Mouse (Mus musculus) limb, embryonic 12.5 days (tissue): Measurements from ENCODE around the gene Car9. TPM values are rescaled to one million over a fixed set of nuclear protein-coding genes. Genes with fewer than 3 reads are reported as not detected.
A peak's percentile ranks its signal among the peaks of the same experiment; 100 is the strongest.
"Not testable (repeated sequence)": the region's sequence is repeated elsewhere in the genome, so short reads cannot be mapped to it uniquely, and the experiment has no call there.

Experiments
- ATAC-seq: fragments of 200-750 bp; cut with Nextera tagmentation; 2 replicates; pipeline ENCODE4 v1.8.0; 2017; ENCODE audit warnings: low read depth, moderate TSS enrichment; ENCODE audit not compliant: insufficient number of reproducible peaks, insufficient read depth, low FRiP score, low TSS enrichment
- H3K27ac ChIP-seq: fragments of 300-500 bp; sonication (generic); 2 replicates; pipeline ENCODE4 v1.5.1; 2016; ENCODE audit warnings: mild to moderate bottlenecking, moderate library complexity
- H3K27me3 ChIP-seq: fragments of 300-500 bp; sonication (generic); 2 replicates; pipeline ENCODE4 v1.6.1; 2016; ENCODE audit warnings: mild to moderate bottlenecking, moderate library complexity
- H3K36me3 ChIP-seq: fragments of 300-500 bp; sonication (generic); 2 replicates; pipeline ENCODE4 v1.6.1; 2016; ENCODE audit warnings: mild to moderate bottlenecking, moderate library complexity
- H3K4me1 ChIP-seq: fragments of 300-500 bp; sonication (generic); replicated peaks from 2 replicates; pipeline ENCODE4 v1.6.1; 2016
- H3K4me2 ChIP-seq: fragments of 300-500 bp; sonication (generic); 2 replicates; pipeline ENCODE4 v1.6.1; 2016; ENCODE audit warnings: mild to moderate bottlenecking, moderate library complexity
- H3K4me3 ChIP-seq: fragments of 300-500 bp; sonication (generic); replicated peaks from 2 replicates; pipeline ENCODE4 v1.5.1; 2016; ENCODE audit warnings: mild to moderate bottlenecking
- H3K9ac ChIP-seq: fragments of 300-500 bp; sonication (generic); replicated peaks from 2 replicates; pipeline ENCODE4 v1.6.1; 2016; ENCODE audit warnings: mild to moderate bottlenecking, moderate library complexity
- H3K9me3 ChIP-seq: fragments of 300-500 bp; sonication (generic); 2 replicates; pipeline ENCODE4 v1.6.1; 2016; ENCODE audit warnings: mild to moderate bottlenecking, moderate library complexity
- WGBS: fragments of 180-500 bp; shearing (Covaris S2); methylation state at CpG from one replicate; pipeline ENCODE4 v1.1.7; 2016; 5-methylcytosine and 5-hydroxymethylcytosine counted together
- polyA plus RNA-seq: library from polyadenylated mRNA; unstranded; fragments of >200 nt; fragmentation: Nextera tagmentation; extraction: Ambion mirVana; gene quantifications from 2 replicates; pipeline ENCODE4 v1.2.1, GENCODE M21; 2016

Gene Car9
- polyA plus RNA-seq, 1 experiment from 2014 or later, result 1.1 TPM

DNA sequence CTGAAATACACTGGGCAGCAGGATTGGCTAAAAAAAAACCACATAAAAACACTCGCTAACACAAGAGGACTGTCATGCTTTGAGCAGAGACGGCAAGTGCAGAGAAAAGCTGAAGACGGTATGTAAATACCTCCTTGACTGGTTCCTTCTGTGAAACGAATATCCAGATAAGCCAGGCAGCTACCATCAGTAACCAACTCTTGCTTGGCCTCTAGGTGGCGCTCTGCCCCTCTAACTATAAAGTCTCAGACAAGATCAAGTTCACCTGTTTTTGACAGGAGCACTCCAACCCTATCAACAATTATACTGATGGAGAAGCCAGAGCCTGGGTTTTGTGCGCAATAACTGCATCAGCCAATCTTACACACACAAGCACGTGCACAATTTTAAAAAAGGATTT lies 23.8 kb downstream of the Car9 start:
- Histone ChIP-seq H3K36me3 (peaks cover 48% of the 10 kb centered on the region), H3K27ac (no peak overlapping the region), H3K4me1 (no peaks in the 10 kb centered on the region), H3K9ac (no peak overlapping the region), H3K27me3 (peaks cover 5% of the 10 kb centered on the region; the same call in 1 of the 2 replicates), H3K9me3 (no peaks in the 10 kb centered on the region), H3K4me2 (no peak overlapping the region), H3K4me3 (no peak overlapping the region)
- no peak for ATAC-seq
- WGBS, result 25% methylated on average over 7 of the region's 7 CpGs

DNA sequence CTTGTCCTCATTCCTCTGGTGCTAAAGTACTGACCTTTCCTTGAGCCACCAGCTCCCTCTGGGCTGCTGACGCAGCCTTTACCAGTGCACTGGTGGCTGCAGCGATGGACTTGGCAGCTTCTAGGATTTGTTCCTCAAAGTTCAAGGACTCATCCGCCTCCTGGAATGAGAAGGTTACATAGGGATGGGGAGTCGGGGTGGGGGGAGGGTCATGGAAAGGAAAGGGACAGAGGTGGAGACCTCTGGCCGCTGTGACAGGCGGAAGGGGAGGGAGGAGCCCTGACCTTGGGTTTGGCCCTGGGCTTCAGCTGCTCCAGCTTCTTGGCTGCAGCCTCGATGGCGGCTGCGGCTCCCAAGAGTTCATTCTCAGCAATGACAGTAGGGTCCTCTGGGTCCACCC lies 26.5 kb downstream of the Car9 start:
- WGBS, result 89% methylated on average over 9 of the region's 9 CpGs
- peaks cover 74% of the 10 kb centered on the region for H3K36me3 ChIP-seq
- H3K9ac ChIP-seq, result no peak overlapping the region
- H3K4me3 ChIP-seq, result no peak overlapping the region
- H3K27me3 ChIP-seq, result no peaks in the 10 kb centered on the region
- H3K4me2 ChIP-seq, result no peak overlapping the region
- H3K9me3 ChIP-seq, result no peaks in the 10 kb centered on the region
- ATAC-seq, result no peak
- no peaks in the 10 kb centered on the region for H3K4me1 ChIP-seq
- H3K27ac ChIP-seq, result no peak overlapping the region

DNA sequence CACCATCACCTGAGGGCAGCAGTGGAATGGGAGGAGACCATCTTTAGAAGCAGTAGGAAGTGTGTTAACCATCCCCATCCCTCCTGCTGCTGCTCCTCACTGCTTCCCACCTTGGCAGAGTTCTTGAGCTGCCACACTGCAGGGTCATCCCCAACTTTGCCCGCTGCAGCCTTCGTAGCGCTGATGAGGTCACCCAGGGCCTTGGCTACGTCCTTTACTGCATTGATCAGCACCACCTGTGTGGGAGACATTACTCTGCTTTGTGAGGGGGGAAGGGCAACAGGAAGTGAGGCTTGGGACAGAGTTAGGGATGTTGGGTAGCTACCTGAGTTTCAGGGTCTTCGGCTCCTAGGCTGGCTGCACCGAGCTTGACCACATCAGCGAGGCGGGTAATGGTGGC lies 28.9 kb downstream of the Car9 start:
- no peak overlapping the region for H3K27ac ChIP-seq
- ATAC-seq, result no peak
- H3K36me3 ChIP-seq, result peaks cover 98% of the 10 kb centered on the region
- no peaks in the 10 kb centered on the region for H3K4me1 ChIP-seq
- 92% methylated on average over 8 of the region's 8 CpGs for WGBS
- no peaks in the 10 kb centered on the region for H3K9me3 ChIP-seq
- no peak overlapping the region for H3K4me2 ChIP-seq
- no peak overlapping the region for H3K4me3 ChIP-seq
- H3K9ac ChIP-seq, result no peak overlapping the region
- H3K27me3 ChIP-seq, result no peaks in the 10 kb centered on the region

DNA sequence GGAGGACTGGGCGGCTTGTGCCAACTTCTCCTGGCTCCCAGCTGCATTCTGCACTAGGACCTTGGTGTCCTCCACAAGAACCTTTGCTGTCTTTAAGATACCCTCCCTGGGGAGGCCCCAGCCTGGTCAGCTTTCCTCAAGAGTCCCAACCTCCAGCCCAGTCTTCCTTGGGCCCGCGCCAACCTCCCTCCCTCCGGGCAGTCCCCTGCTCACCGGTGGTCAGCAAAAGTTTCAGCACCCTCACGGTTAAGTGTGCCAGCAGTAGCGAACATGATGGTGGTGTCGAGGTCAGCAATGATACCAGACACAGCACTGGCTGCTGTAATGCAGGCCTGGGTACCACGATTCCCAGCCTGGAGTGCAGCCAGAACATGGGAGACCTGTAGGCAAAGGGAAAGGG lies 29.3 kb downstream of the Car9 start:
- 90% methylated on average over 9 of the region's 9 CpGs for WGBS
- ATAC-seq, result no peak
- H3K4me2 ChIP-seq, result no peak overlapping the region
- H3K36me3 ChIP-seq, result peaks cover 98% of the 10 kb centered on the region
- H3K9ac ChIP-seq, result no peak overlapping the region
- no peaks in the 10 kb centered on the region for H3K9me3 ChIP-seq
- no peaks in the 10 kb centered on the region for H3K4me1 ChIP-seq
- no peak overlapping the region for H3K27ac ChIP-seq
- no peaks in the 10 kb centered on the region for H3K27me3 ChIP-seq
- no peak overlapping the region for H3K4me3 ChIP-seq

DNA sequence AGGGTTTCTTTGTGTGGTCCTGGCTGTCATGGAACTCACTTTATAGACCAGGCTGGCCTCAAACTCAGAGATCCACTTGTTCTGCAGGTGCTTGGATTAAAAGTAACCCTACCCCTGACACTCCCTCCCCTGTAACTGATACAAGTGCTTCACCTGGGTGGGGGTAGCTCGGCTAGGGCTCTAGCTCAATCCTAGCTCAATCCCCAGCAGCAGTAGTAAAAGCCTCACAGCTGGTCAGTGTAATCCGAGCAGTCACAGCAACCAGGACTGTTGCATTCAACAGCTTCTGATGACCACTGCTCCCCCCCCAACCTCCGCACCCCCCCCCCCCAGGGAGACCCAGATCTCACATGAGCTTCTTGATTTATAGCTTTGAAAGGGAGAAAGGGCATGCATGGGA lies 35.3 kb downstream of the Car9 start:
- ATAC-seq, result 0 out of 2 replicates have a peak, but pooled peaks have one; percentile 21
- Histone ChIP-seq H3K27ac (no peak overlapping the region), H3K9me3 (no peaks in the 10 kb centered on the region)

DNA sequence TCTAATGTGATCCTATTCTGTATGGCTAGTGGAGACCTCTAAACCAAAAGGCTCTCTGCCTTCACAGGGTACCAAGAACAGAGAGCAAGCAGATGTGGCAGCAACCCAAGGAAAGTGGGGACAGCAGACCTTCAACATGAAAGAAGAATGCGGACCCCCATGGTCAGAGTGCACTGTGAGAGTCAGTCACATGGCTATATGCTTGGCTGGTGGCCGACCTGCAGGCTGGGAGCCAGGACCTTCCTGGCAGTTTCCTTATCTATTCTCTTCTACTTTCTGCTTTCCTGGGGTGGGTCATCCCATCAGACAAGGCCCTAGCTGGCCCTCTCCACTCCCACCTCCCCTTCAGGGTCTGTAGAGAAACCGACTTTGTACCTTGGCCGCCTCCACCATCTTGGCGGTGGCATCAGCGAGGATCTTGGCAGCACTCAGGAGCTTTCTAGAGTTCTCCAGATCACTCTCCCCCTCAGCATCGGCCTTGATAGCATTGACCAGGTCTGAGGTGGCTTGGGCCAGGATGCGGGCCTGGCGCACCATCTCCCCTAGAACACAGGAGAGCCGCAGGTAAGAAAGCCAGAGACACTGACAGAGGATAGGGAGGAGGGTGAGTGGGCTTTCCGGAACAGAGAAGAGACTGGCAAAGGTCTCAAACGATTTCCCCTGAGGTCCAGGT lies 39.7 kb downstream of the Car9 start:
- no peaks in the 10 kb centered on the region for H3K9me3 ChIP-seq
- 94% methylated on average over 12 of the region's 12 CpGs for WGBS
- H3K4me3 ChIP-seq, result no peak overlapping the region
- H3K9ac ChIP-seq, result no peak overlapping the region
- no peaks in the 10 kb centered on the region for H3K27me3 ChIP-seq
- H3K27ac ChIP-seq, result no peak overlapping the region
- peaks cover 100% of the 10 kb centered on the region for H3K36me3 ChIP-seq
- no peak overlapping the region for H3K4me2 ChIP-seq
- no peaks in the 10 kb centered on the region for H3K4me1 ChIP-seq
- ATAC-seq, result no peak

More for the DNA sequence above, 35.3 kb downstream of the Car9 start:
- Histone ChIP-seq H3K27me3 (no peaks in the 10 kb centered on the region), H3K9ac (no peak overlapping the region), H3K4me1 (no peaks in the 10 kb centered on the region), H3K4me3 (no peak overlapping the region), H3K4me2 (no peak overlapping the region), H3K36me3 (peaks cover 99% of the 10 kb centered on the region)
- 58% methylated on average over 3 of the region's 3 CpGs for WGBS

DNA sequence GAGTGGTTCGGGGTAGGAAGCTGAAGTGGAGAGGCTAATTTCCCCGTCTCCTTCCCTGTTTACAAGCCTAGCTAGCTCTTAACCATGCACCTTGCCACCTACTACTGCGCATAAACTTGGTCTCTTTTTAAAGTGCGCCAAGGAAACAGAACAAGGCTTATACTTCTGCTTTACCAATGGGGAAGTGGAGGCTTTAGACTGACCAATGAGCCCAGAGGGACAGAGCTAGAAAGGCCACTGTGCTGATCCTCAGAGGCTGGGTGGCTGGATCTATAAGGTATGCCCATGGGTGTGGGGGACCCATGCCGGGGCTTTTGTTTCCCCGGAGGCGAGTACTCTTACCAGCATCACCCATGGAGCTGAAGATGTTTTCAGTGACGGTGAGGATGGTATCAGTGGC lies 40.4 kb downstream of the Car9 start:
- Histone ChIP-seq H3K27me3 (no peaks in the 10 kb centered on the region), H3K9ac (no peak overlapping the region), H3K36me3 (peaks cover 100% of the 10 kb centered on the region), H3K9me3 (no peaks in the 10 kb centered on the region), H3K4me2 (no peak overlapping the region), H3K27ac (no peak overlapping the region), H3K4me3 (no peak overlapping the region), H3K4me1 (no peaks in the 10 kb centered on the region)
- 95% methylated on average over 8 of the region's 8 CpGs for WGBS
- ATAC-seq, result no peak

DNA sequence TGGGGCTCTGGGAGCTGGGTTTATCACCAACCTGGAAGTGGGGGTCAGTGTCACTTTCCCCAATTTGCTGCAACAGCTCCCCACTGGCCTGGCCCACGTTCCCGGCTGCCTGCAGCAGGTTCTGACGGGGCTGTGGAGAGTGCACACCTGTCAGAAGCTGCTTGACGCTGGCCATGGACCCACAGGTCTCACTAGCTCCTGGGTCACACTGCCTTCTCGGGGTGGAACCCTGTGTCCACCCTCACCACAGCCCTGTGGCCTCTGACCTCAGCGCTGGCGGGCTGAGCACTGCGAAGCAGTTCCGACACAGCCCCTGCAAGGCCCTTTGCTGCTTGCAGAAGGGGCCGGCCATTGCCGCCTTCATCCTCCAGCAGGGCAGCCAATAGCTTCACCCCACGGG lies 42.3 kb downstream of the Car9 start:
- no peak for ATAC-seq
- Histone ChIP-seq H3K4me3 (no peak overlapping the region), H3K4me1 (no peaks in the 10 kb centered on the region), H3K4me2 (no peak overlapping the region), H3K9me3 (no peaks in the 10 kb centered on the region), H3K36me3 (peaks cover 100% of the 10 kb centered on the region), H3K27ac (no peak overlapping the region), H3K27me3 (no peaks in the 10 kb centered on the region), H3K9ac (no peak overlapping the region)
- WGBS, result 90% methylated on average over 12 of the region's 12 CpGs

DNA sequence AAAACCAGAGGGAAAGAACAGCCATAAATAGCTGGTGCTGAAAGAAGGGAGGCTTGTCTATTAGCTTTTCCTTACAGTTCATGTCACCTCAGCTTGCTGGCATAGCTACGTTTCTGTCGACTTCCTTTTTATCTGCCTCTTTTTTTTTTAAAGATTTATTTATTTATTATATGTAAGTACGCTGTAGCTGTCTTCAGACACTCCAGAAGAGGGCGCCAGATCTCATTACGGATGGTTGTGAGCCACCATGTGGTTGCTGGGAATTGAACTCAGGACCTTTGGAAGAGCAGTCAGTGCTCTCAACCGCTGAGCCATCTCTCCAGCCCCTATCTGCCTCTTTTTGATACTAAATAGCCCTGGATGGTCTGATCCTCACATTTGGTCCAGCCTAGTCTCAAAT lies 45.1 kb downstream of the Car9 start:
- peaks cover 100% of the 10 kb centered on the region for H3K36me3 ChIP-seq
- not testable (repeated sequence) for H3K9me3 ChIP-seq, H3K4me3 ChIP-seq, H3K9ac ChIP-seq, H3K27me3 ChIP-seq, H3K27ac ChIP-seq, H3K4me1 ChIP-seq, ATAC-seq, H3K4me2 ChIP-seq
- WGBS, result 91% methylated on average over 6 of the region's 6 CpGs

DNA sequence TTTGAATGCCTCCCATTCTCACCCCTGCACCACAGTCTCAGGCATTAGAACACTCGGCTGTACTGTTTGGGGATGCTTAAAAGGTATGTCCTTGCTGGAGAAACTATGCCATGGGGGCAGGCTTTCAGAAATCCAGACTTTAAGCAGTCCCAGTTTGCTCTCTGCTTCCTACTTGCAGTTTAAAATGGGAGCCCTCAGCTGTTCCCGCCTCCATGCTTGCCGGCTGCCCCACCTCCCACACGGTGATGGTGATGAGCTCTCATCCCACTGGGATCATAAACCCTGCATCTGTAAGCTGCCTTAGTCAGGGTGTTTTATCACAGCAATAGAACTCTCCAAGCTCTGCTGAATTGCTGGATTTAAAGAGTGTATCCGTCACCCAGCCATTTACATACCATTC lies 45.7 kb downstream of the Car9 start:
- no peaks in the 10 kb centered on the region for H3K9me3 ChIP-seq
- no peaks in the 10 kb centered on the region for H3K27me3 ChIP-seq
- no peak overlapping the region for H3K9ac ChIP-seq
- no peak overlapping the region for H3K4me3 ChIP-seq
- H3K27ac ChIP-seq, result no peak overlapping the region
- H3K4me1 ChIP-seq, result peaks cover 4% of the 10 kb centered on the region; the same call in 1 of the 2 replicates
- WGBS, result 90% methylated on average over 5 of the region's 5 CpGs
- no peak overlapping the region for H3K4me2 ChIP-seq
- peaks cover 100% of the 10 kb centered on the region for H3K36me3 ChIP-seq
- no peak for ATAC-seq

DNA sequence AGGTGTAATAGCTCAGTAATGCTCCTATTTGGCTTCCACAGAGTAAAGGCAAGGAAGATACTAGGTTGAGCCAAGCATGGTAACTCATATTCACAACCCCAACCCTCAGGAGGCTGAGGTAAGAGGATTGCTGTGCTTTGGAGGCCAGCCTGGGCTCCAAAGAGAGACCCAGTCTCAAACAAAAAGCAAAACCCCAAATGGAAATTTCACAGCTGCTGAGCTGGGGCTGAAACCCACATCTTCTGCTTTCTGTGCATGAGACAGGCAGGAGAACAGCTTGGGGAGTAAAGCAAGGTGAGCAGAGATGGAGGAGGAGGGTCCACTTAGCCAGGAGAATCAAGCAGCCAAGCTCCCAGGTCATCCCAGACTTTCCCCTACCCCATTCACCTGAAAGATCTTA lies 47.1 kb downstream of the Car9 start:
- ATAC-seq, result no peak
- Histone ChIP-seq H3K9me3 (no peaks in the 10 kb centered on the region), H3K36me3 (peaks cover 87% of the 10 kb centered on the region), H3K4me3 (no peak overlapping the region), H3K27ac (no peak overlapping the region), H3K4me2 (no peak overlapping the region), H3K27me3 (no peaks in the 10 kb centered on the region), H3K4me1 (peaks cover 19% of the 10 kb centered on the region), H3K9ac (no peak overlapping the region)

DNA sequence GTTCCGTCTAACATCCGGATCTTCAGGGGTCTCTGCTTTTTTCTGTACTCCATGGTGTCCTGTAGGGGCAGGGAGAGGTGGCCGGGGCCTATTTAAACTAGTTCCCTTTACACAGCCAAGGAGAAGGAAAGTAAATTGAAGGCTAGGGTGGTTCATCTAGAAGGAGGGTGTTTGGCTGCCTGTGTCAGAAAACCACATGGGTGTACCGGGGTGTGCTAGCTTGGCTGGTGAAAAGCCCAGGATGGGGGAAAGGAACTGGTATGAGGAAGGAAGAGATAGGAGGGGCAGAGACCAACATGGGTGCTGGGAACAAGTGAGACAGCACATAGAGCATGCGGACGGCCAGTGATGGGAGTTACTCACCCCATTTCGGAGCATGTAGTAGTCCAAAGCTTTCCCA lies 49.2 kb downstream of the Car9 start:
- Histone ChIP-seq H3K9ac (no peak overlapping the region), H3K4me1 (peaks cover 39% of the 10 kb centered on the region), H3K4me2 (no peak overlapping the region), H3K4me3 (no peak overlapping the region), H3K27ac (no peak overlapping the region), H3K9me3 (no peaks in the 10 kb centered on the region), H3K27me3 (no peaks in the 10 kb centered on the region), H3K36me3 (peaks cover 66% of the 10 kb centered on the region)
- no peak for ATAC-seq
- WGBS, result 96% methylated on average over 7 of the region's 7 CpGs
